Mouse (Mus musculus) retina, adult 2 months (tissue): Measurements from ENCODE around the gene 4930523C07Rik.
A peak's percentile ranks its signal among the peaks of the same experiment; 100 is the strongest.

ENCODE experiments used
- DNase-seq: peaks from one replicate; pipeline ENCODE4 v3.0.0-alpha.2; 2012; ENCODE audit warnings: low read depth, low spot score

The 4930523C07Rik gene

GRCm38 (mm10) chr1:160045971-160046370, 1.8 kb downstream of the 4930523C07Rik start:
- DNase-seq, result no peak

DNA sequence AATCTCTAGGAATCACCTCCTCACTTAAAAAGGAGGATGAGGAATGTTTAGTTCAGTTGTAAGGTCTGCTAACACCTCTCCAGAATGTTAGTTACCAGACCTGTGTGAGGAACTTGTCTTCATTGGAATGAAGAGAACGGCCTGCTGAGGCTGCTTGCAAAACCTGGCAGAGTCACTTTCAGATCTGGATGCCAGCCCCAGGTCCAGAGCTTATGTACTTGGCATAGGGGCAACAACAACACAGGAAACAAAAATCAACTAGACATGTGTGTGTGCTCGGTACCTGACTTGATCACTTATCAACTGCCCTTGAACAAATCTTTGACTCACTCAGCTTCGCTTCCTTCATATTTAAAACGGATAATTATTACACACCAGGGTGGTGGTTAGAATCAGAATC, 2.6 kb downstream of the 4930523C07Rik start:
- no peak for DNase-seq

GRCm38 (mm10) chr1:160047481-160047931, 3.3 kb downstream of the 4930523C07Rik start:
- no peak for DNase-seq

DNA sequence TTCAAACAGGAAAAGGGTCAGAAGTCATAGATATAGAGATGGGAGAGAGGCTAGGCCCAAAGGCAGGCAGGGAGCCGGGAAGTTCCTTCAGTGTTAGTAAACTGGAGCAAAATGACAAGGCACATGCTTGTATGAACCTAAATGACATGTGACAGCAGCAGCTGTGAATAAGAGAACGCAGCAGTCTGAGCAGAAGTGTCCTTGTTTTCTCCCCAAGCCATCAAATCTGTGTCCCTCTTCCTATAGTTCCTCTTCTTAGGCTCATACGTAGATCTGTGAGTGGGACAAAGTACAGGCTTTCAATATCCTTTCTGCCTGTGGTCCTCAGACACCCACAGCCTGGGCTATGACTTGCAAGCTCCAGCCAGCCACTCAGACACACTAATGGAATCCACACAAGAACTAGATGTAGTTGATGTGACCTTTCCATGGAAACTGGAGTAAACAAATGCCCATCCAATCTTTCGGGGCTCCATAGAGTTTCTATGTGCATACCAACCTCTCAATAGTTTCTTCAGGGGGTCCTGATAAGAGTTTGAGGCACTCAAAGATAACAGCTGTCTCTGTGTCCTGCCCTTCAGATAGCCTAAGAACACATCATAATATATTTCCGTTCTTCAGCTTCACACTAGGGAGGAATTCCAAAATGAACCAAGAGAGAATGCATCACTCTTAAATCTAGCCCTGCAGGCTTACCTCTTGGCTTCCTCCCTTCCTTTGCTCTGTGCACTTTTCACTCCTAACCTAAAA, 5.1 kb downstream of the 4930523C07Rik start:
- DNase-seq, result no peak

DNA sequence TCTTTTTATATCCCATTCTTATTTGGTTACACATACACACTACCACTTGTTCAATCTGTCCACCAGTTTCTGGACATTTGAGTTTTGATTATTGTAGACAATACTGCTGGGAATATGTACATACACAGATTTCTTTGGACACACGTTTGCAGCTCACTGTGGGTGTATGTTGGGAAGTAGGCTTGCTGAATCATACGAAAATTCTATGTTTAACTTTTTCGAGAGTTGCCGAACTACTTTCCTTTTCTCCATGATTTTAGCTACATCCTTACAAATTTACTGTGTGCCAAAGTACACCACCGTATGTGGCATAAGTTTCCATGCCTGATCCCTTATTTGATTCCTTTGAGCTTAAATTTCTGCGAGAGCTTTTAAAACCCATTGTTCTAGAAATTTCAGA, 6.7 kb downstream of the 4930523C07Rik start:
- no peak for DNase-seq

DNA sequence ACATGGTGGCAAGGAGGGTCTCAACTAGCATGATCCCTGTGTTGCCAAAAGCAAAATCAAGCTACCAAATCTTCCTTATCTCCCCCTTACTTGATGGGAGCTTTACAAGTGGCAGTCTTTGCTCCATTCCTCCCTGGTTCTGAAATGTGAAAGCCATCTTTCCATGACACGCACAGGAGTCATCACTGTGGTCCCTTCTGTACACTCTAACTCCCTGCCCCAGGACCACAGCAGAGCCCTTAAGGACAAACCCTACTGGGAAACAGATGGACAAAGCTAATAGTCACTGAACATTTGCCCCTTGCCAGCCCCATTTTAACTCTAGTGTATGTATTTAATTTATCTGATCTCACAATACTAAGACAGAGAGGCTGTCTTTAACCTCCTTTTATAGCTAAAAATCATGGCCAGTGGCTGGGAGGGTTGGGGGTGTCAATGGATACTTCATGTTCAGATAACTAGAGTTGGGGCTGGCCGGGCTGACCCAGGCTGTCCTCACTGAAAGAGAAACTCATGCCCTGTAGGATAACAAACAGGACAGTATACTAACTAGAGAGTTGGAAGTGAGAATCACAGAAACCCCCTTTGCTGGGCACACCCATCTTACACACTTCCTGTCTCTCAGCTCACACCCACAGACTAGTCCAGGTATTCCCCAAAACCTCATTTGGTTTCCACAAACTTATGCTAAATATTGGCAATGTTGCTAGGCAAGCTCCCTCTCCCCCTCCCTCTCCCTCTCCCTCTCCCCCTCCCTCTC, 8.6 kb downstream of the 4930523C07Rik start:
- DNase-seq, result no peak

DNA sequence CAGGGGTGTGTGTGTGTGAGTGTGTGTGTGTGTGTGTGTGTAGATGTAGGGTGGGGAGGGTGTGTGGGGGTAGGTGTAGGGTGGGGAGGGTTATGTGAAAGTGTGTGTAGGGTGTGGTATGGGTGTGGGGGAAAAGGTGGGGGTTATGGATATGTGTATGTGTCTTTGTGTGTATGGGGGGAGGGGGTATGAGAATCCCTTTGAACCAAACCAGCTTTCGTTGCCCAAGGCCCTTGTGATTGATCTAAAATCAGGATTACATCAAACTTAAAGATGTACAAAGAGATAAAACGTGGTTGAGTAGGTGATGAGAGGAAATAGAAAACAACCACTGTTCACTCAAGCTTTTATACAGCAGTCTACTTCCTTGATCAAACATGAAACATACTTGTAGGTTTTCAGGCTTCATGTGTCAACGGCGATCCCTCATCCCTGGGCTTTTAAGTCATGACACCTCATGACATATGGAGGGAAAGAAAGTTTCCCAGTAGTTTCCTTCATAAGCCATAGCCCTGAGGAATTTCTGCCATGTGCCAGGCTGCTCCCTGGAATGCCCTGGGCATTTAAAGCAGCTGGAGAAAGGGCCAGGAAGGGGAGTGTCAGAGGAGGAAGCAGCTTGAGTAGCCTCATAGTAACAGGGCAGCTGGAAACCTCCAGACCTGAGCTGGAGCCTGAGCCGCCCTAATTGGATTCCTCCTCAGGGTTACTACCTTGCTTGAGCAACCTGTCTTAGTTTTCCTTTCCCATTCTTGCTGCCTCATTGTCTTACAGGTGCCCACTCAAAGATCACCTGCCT, 9.5 kb downstream of the 4930523C07Rik start:
- DNase-seq, result no peak

GRCm38 (mm10) chr1:160054366-160055078, 10.3 kb downstream of the 4930523C07Rik start:
- no peak for DNase-seq

DNA sequence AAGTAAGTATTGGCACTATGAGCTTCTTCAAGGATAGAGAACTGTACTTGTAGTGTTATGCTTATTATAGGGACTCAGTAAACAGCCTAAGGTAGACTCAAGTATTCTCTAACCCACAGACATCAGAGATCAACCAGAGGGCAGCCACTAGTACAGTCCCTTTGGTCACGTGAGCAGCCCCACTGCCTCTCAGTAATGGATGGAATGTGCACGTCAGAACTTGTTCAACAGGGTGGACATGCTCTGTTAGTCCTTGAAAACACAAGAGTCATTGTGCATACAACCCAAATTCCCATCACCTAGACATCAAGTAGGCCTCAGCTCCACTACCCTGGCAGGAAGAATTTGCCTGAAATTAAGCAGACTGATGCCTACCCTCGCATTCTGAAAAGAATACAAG, 13.5 kb downstream of the 4930523C07Rik start:
- no peak for DNase-seq

DNA sequence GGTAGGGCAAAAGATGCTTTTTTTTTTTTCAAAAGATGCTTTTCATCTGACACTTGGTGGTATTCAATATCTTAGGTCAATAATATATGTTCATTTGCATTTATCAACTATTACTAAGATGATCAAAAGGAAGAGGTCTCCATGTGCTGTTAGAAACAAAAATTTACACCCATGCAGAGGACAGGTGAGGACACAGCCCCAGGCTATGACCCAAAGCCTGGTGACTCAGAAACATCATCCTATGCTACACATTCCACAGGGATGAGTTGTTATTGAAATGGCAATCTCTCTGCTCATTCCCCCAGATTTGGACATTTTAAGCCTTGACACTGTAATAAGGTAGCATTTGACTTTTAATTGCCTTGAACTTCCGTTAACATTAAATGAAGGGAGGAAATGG, 15.7 kb downstream of the 4930523C07Rik start:
- no peak for DNase-seq

DNA sequence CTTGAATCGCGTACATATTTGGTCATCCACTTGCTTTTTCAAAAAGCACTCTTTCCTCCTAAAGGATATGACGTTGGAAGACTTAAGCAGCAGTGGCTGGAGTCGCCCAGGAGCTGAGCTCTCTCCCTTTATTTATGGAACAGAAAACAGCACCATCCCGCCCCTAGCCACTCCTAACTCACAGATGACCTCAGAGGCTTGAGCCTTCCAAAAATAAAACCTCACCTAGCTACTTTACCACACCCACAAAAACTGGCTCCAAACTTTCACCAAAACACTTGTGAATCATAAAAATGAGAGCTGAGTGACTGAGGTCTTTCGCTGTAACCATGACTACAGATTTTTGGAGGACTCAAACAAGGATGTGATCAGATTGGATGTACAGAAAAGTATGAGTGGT, 16.4 kb downstream of the 4930523C07Rik start:
- DNase-seq, result no peak

GRCm38 (mm10) chr1:160061321-160061720, 17.1 kb downstream of the 4930523C07Rik start:
- DNase-seq, result no peak

DNA sequence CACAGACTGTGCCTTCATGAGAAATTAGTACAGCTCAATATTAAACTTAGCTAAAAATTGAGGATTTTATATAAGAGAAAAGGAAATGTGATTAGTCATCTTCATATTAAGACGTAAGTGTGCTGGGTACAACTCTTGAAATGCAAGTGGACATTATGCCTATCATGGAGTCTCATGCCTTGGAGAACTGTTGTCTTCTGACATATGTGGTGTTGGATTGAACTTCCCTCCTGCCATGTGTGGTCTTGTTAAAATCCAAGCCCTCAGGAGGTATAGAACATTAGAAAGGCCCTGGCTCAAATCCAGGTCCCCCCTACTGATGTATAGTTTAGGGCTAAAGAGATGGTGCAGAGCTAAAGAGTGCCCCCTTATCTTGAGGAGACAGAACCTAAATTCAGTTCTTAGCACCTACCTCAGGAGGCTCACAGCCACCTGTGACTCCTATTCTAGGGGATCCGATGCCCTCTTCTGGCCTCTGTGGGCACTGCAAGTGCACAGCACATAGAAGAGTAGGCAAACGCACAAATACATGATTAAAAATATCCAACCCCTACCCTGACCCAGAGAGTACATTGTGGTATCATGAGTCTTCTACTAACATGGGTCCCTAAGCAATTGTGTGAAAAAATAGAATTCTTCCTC, 17.7 kb downstream of the 4930523C07Rik start:
- no peak for DNase-seq

- DNase-seq, result no peak
These were observed 20.5 kb downstream of the 4930523C07Rik start for GRCm38 (mm10) chr1:160064547-160065144.

DNA sequence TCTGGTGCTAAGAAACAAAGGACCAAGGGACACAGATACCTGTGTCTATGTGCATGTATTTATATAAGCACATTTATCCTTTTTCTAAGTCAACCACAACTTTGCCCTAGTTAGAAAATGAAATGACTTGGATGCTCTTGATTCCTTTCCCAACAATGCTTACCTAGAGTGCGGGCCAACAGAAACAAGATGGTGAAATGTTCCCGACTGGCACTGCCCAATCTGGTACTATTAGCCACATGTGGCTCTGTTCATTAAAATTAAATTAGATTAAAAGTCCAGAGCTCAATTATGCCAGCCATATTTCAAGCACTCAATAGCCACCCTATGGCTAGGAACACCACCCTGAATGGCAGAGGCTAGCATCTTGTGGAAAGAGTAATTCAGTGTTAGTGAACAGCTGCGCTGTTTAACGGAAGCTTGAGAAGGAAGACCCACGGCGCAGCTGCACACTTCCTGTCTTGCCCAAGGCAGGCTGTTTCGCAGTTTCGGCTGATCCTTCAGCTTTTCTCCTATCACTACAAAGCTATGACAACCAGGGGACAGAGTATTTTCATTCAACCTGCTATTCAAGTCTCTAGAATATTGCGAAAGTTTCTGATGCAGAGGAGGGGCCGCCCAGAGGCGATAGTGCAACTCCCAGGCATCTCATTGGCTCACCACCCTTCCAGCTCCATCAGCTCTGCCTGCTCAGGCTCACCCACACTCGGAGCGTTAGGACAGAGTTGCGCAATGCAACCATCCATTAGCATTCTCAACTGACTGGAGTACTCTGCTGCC, 34.9 kb downstream of the 4930523C07Rik start:
- no peak for DNase-seq

DNA sequence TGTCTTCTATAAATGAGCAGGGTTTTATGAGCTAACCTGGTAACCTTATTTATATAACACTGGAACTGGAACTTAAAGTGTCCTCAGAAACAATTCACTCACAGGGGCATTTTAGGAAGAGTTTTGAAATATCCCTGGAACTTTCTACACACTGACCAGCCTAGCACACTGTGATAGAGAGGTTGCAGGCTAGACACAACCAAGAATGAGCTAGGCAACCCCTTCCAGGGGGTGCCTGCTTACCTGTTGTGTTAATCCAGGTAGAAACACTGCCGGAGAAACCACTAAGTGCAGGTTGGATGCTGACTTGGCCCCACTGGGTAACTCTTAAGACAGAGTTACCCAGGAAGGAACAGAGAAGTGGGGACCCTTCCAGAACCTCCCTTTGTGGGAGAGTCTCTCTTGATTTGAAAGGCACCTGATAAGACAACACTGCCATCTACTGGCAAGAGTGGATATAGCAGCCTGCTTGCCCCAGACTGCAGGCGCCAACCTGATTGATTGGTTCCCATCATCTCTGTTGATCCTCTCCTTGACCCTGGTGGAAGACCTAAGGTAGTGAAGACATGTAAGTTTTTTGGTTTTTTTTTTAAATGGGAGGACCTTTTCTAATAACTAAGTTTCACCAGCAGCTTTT, 36.7 kb downstream of the 4930523C07Rik start:
- DNase-seq, result peak; percentile 18

DNA sequence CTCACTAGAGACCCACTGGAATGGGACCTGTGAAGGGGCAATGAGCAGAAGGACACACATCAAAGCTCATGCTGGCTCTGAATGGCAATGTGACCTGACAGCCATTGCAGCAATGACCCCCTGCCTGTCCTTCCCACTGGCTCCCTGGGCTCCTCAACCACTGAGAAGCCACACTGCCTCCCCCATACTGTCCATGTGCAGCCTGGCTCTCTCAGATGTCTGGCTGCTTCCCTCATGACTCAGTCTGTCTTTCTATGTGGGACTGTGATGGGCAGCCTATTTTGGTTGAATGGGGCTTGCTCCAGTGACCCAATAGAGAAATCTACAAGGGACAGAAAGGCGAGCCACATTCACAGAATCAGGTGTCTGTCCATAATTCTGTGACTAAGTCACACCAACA, 38.5 kb downstream of the 4930523C07Rik start:
- DNase-seq, result no peak

- DNase-seq, result no peak
These were observed 40.1 kb downstream of the 4930523C07Rik start for GRCm38 (mm10) chr1:160084239-160084638.

- no peak for DNase-seq
These were observed 42.5 kb downstream of the 4930523C07Rik start for GRCm38 (mm10) chr1:160086651-160087050.
